Mouse (Mus musculus) embryonic facial prominence, embryonic 12.5 days (tissue): Measurements from ENCODE around the gene Zfp365. TPM values are rescaled to one million over a fixed set of nuclear protein-coding genes. Genes with fewer than 3 reads are reported as not detected.

Source experiments
- ATAC-seq: fragments of 200-750 bp; cut with Nextera tagmentation; 2 replicates; pipeline ENCODE4 v1.8.0; 2017; ENCODE audit not compliant: insufficient number of reproducible peaks, insufficient read depth, low FRiP score, low TSS enrichment
- H3K27ac ChIP-seq: fragments of 300-500 bp; sonication (generic); 2 replicates; pipeline ENCODE4 v1.5.1; 2016; ENCODE audit warnings: mild to moderate bottlenecking
- H3K27me3 ChIP-seq: fragments of 300-500 bp; sonication (generic); 2 replicates; pipeline ENCODE4 v1.6.1; 2016; ENCODE audit warnings: mild to moderate bottlenecking, moderate library complexity
- H3K36me3 ChIP-seq: fragments of 300-500 bp; sonication (generic); 2 replicates; pipeline ENCODE4 v1.6.1; 2016; ENCODE audit warnings: mild to moderate bottlenecking
- H3K4me1 ChIP-seq: fragments of 300-500 bp; sonication (generic); 2 replicates; pipeline ENCODE4 v1.6.1; 2016
- H3K4me2 ChIP-seq: fragments of 300-500 bp; sonication (generic); replicated peaks from 2 replicates; pipeline ENCODE4 v1.6.1; 2016; ENCODE audit warnings: mild to moderate bottlenecking, moderate library complexity
- H3K4me3 ChIP-seq: fragments of 300-500 bp; sonication (generic); 2 replicates; pipeline ENCODE4 v1.5.1; 2016; ENCODE audit warnings: mild to moderate bottlenecking
- H3K9ac ChIP-seq: fragments of 300-500 bp; sonication (generic); 2 replicates; pipeline ENCODE4 v1.6.1; 2016; ENCODE audit warnings: mild to moderate bottlenecking, moderate library complexity
- H3K9me3 ChIP-seq: fragments of 300-500 bp; sonication (generic); 2 replicates; pipeline ENCODE4 v1.6.1; 2016; ENCODE audit warnings: mild to moderate bottlenecking, moderate library complexity
- WGBS: fragments of 180-500 bp; shearing (Covaris S2); methylation state at CpG from one replicate; pipeline ENCODE4 v1.1.7; 2016; 5-methylcytosine and 5-hydroxymethylcytosine counted together
- polyA plus RNA-seq: library from polyadenylated mRNA; unstranded; fragments of >200 nt; fragmentation: Nextera tagmentation; extraction: Ambion mirVana; gene quantifications from 2 replicates; pipeline ENCODE4 v1.2.1, GENCODE M21; 2016

The Zfp365 gene
- polyA plus RNA-seq, 1 experiment from 2014 or later, result 4.5 TPM

GRCm38 (mm10) chr10:67865841-67866240, 46.6 kb downstream of the Zfp365 start:
- H3K4me2 ChIP-seq, result no peak overlapping the region
- H3K36me3 ChIP-seq, result no peaks in the 10 kb centered on the region
- no peak overlapping the region for H3K9ac ChIP-seq
- no peak overlapping the region for H3K4me3 ChIP-seq
- H3K9me3 ChIP-seq, result no peaks in the 10 kb centered on the region
- WGBS, result 88% methylated on average over 6 of the region's 6 CpGs
- no peak for ATAC-seq
- H3K4me1 ChIP-seq, result no peaks in the 10 kb centered on the region
- H3K27ac ChIP-seq, result no peak overlapping the region
- no peaks in the 10 kb centered on the region for H3K27me3 ChIP-seq

- no peak for ATAC-seq
- Histone ChIP-seq H3K4me3 (no peak overlapping the region), H3K4me1 (no peaks in the 10 kb centered on the region), H3K9me3 (no peaks in the 10 kb centered on the region), H3K27ac (no peak overlapping the region), H3K27me3 (no peaks in the 10 kb centered on the region), H3K9ac (no peak overlapping the region), H3K36me3 (no peaks in the 10 kb centered on the region), H3K4me2 (no peak overlapping the region)
- WGBS, result 77% methylated on average over 3 of the region's 3 CpGs
Observed at GRCm38 (mm10) chr10:67865063-67865462, 47.4 kb downstream of the Zfp365 start.

- ATAC-seq, result no peak
- 14% methylated on average over 7 of the region's 7 CpGs for WGBS
- H3K9ac ChIP-seq, result no peak overlapping the region
- H3K27me3 ChIP-seq, result no peaks in the 10 kb centered on the region
- no peak overlapping the region for H3K4me3 ChIP-seq
- no peaks in the 10 kb centered on the region for H3K9me3 ChIP-seq
- H3K4me2 ChIP-seq, result no peak overlapping the region
- H3K4me1 ChIP-seq, result no peaks in the 10 kb centered on the region
- H3K36me3 ChIP-seq, result no peaks in the 10 kb centered on the region
- no peak overlapping the region for H3K27ac ChIP-seq
Observed at GRCm38 (mm10) chr10:67862331-67862730, 50.1 kb downstream of the Zfp365 start.

DNA sequence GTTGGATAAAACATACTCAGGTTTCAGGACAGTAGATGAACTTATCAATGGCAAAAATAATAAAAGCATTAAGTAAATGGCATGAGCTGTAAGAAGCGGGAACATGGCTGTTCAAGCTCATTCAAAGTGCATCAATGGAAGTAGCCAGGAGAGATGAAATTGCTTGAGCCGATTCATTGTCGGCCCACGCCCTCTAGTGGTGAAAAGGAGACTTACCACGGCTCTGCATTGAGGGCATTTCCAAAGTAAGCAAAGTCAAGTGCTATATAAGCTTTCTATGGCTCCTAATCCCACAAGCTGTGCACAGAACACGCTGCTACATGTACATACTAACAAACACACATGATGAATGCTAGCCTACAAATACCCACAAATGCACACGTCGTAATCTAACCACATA, 53.6 kb downstream of the Zfp365 start:
- Histone ChIP-seq H3K36me3 (no peaks in the 10 kb centered on the region), H3K4me3 (no peak overlapping the region), H3K4me1 (no peaks in the 10 kb centered on the region), H3K27me3 (no peaks in the 10 kb centered on the region), H3K9me3 (no peaks in the 10 kb centered on the region), H3K9ac (no peak overlapping the region), H3K4me2 (no peak overlapping the region), H3K27ac (no peak overlapping the region)
- no peak for ATAC-seq
- 19% methylated on average over 8 of the region's 8 CpGs for WGBS

DNA sequence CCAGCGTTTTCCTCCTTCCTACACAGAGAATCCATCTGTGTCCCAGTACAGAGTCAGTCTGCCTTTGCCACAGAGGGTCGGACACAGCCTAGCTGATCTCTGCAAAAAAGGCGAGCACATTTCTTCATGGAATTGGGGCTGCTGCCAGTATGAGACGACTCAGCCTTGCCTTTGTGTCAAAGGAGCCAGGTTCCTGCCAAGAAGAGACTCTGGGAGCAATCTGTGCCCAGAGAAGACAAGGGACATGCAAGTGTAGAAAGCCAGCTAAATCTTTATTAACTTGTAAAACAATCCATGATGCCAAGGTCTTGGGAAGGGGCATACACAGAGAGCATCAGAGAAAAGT, 54.9 kb downstream of the Zfp365 start:
- no peaks in the 10 kb centered on the region for H3K4me1 ChIP-seq

DNA sequence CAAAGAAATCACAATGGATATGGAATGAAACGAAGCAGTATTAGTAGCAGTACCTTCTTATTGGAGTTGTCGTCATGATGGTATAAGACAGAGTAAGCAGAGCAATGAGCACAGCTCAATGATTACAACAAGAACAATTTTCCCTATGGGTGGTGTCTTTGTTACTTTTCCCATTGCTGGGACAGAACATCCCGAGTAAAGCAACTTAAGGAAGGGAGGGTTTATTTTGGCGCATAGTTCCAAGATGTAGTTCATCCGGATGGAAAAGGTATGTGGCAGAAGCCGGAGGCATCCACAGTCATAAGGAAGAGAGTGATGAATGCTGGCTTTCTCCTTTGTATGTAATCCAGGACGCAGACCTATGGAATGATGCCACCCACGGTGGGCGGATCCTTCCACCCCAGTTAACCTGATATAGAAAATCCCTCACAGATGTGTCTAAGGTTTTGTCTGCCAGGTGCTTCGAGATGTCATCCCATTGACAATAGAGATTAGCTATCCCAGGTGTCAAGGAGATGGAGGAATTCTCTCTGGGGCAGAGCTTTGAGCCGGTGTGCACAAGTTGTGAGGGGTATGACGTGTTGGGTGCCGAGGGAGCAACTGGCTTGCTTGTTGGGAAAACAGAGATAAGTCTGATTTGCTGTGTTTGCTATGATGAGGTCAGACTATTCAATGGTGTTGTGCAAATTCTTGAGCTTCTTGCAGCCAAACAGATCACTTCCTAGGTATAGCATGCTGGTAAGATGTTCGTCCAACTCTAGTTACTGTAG, 55.5 kb downstream of the Zfp365 start:
- no peaks in the 10 kb centered on the region for H3K4me1 ChIP-seq
- no peak overlapping the region for H3K4me2 ChIP-seq
- no peak overlapping the region for H3K27ac ChIP-seq
- no peak overlapping the region for H3K4me3 ChIP-seq
- no peak overlapping the region for H3K9ac ChIP-seq
- ATAC-seq, result no peak
- 92% methylated on average over 14 of the region's 14 CpGs for WGBS
- no peaks in the 10 kb centered on the region for H3K9me3 ChIP-seq
- H3K27me3 ChIP-seq, result no peaks in the 10 kb centered on the region
- no peaks in the 10 kb centered on the region for H3K36me3 ChIP-seq

More for the DNA sequence above, 54.9 kb downstream of the Zfp365 start:
- Histone ChIP-seq H3K9ac (no peak overlapping the region), H3K27me3 (no peaks in the 10 kb centered on the region), H3K27ac (no peak overlapping the region), H3K36me3 (no peaks in the 10 kb centered on the region), H3K9me3 (no peaks in the 10 kb centered on the region), H3K4me2 (no peak overlapping the region), H3K4me3 (no peak overlapping the region)
- WGBS, result 78% methylated on average over 4 of the region's 4 CpGs
- no peak for ATAC-seq

- Histone ChIP-seq H3K27me3 (no peaks in the 10 kb centered on the region), H3K27ac (no peak overlapping the region), H3K9me3 (no peaks in the 10 kb centered on the region), H3K4me2 (no peak overlapping the region), H3K9ac (no peak overlapping the region), H3K4me3 (no peak overlapping the region), H3K4me1 (no peaks in the 10 kb centered on the region), H3K36me3 (no peaks in the 10 kb centered on the region)
- 60% methylated on average over 5 of the region's 5 CpGs for WGBS
- ATAC-seq, result no peak
Observed at GRCm38 (mm10) chr10:67855760-67856159, 56.7 kb downstream of the Zfp365 start.

DNA sequence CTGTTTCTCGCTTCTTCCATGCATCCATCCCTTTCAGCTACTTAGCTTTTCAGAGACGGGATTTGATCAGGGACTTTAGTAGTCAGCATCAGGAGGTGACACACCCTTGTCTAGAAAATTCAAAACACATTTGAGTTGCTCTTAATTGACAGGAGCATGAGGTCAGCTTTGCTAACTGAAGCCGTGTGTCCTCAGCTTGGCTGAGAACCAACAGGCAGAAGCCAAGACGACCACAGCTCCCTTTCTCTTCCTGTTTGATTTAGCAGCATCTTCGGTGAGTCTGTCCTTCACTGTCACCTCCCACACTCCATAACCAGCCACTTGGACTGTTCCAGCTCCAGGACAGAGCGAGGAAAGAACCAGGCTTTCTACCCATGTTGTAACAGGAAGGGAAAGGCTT, 60.1 kb downstream of the Zfp365 start:
- H3K27ac ChIP-seq, result no peak overlapping the region
- no peaks in the 10 kb centered on the region for H3K4me1 ChIP-seq
- H3K36me3 ChIP-seq, result no peaks in the 10 kb centered on the region
- no peak overlapping the region for H3K4me3 ChIP-seq
- H3K27me3 ChIP-seq, result no peaks in the 10 kb centered on the region
- H3K4me2 ChIP-seq, result no peak overlapping the region
- no peak for ATAC-seq
- no peaks in the 10 kb centered on the region for H3K9me3 ChIP-seq
- H3K9ac ChIP-seq, result no peak overlapping the region
- 51% methylated on average over 6 of the region's 6 CpGs for WGBS

GRCm38 (mm10) chr10:67851079-67851478, 61.4 kb downstream of the Zfp365 start:
- Histone ChIP-seq H3K36me3 (no peaks in the 10 kb centered on the region), H3K27ac (no peak overlapping the region), H3K27me3 (no peaks in the 10 kb centered on the region), H3K4me2 (no peak overlapping the region), H3K4me1 (no peaks in the 10 kb centered on the region), H3K9me3 (no peaks in the 10 kb centered on the region), H3K4me3 (no peak overlapping the region), H3K9ac (no peak overlapping the region)
- WGBS, result 56% methylated on average over 6 of the region's 6 CpGs
- no peak for ATAC-seq

- H3K27ac ChIP-seq, result no peak overlapping the region
- no peak overlapping the region for H3K9ac ChIP-seq
- H3K9me3 ChIP-seq, result no peaks in the 10 kb centered on the region
- H3K4me1 ChIP-seq, result no peaks in the 10 kb centered on the region
- no peaks in the 10 kb centered on the region for H3K27me3 ChIP-seq
- WGBS, result 74% methylated on average over 14 of the region's 14 CpGs
- no peak overlapping the region for H3K4me2 ChIP-seq
- H3K4me3 ChIP-seq, result no peak overlapping the region
- H3K36me3 ChIP-seq, result no peaks in the 10 kb centered on the region
- ATAC-seq, result no peak
Observed at GRCm38 (mm10) chr10:67846016-67846650, 66.3 kb downstream of the Zfp365 start.

DNA sequence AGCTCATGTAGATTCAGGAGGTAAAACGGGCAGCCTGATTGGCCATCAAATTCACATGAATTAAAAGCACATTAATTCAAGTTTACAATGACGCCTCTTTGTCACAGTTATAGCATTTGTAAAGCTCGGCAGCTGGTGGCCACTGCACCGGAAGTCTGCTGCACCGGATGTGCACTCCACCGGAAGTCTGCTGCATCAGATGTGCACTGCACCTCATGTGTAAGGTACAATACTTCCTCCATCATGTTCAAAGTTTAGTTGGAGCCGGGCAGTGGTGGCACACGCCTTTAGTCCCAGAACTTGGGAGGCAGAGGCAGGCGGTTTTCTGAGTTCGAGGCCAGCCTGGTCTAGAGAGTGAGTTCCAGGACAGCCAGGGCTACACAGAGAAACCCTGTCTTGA, 70.9 kb downstream of the Zfp365 start:
- H3K9ac ChIP-seq, result no peak overlapping the region
- no peak overlapping the region for H3K27ac ChIP-seq
- no peaks in the 10 kb centered on the region for H3K27me3 ChIP-seq
- H3K36me3 ChIP-seq, result no peaks in the 10 kb centered on the region
- ATAC-seq, result no peak
- no peaks in the 10 kb centered on the region for H3K4me1 ChIP-seq
- 87% methylated on average over 10 of the region's 10 CpGs for WGBS
- H3K9me3 ChIP-seq, result no peaks in the 10 kb centered on the region
- H3K4me3 ChIP-seq, result no peak overlapping the region
- no peak overlapping the region for H3K4me2 ChIP-seq

DNA sequence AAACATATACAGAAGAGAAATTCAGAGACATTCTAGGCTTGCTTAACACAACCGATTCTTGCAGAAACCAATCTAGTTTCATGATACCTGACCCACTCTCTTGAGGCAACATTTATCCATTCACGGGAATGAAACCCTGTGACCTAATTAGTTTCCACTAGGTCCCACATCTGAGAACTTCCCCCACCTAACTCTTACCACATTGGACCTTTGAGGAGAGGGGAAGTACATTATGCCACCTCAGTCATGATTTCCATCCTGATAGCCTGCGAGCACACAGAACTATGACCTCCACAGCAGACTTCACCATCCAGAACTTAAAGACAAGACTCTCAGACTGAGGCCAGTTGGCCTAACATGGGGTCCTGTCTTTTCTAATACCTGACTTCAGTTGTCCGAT, 71.7 kb downstream of the Zfp365 start:
- Histone ChIP-seq H3K27me3 (no peaks in the 10 kb centered on the region), H3K4me2 (no peak overlapping the region), H3K4me3 (no peak overlapping the region), H3K9ac (no peak overlapping the region), H3K4me1 (no peaks in the 10 kb centered on the region), H3K27ac (no peak overlapping the region), H3K36me3 (no peaks in the 10 kb centered on the region), H3K9me3 (no peaks in the 10 kb centered on the region)
- no peak for ATAC-seq
- 83% methylated on average over 4 of the region's 4 CpGs for WGBS
